Mouse (Mus musculus) forebrain, embryonic 14.5 days (tissue): ENCODE measurements around the gene Olfr874. TPM values are rescaled to one million over a fixed set of nuclear protein-coding genes. Genes with fewer than 3 reads are reported as not detected.
"Not testable (repeated sequence)": the region's sequence is repeated elsewhere in the genome, so short reads cannot be mapped to it uniquely, and the experiment has no call there.

Source experiments
- ATAC-seq: fragments of 200-750 bp; cut with Nextera tagmentation; 2 replicates; pipeline ENCODE4 v1.8.0; 2017; ENCODE audit warnings: mild to moderate bottlenecking, moderate library complexity
- DNase-seq: peaks from one replicate; pipeline ENCODE4 v3.0.0-alpha.2; 2015; ENCODE audit warnings: low spot score
- H3K27ac ChIP-seq: fragments of 300-500 bp; sonication (generic); 2 replicates; pipeline ENCODE4 v1.5.1; 2014; ENCODE audit warnings: low read depth, mild to moderate bottlenecking, control low read depth, low read length, moderate library complexity
- H3K27me3 ChIP-seq: fragments of 300-500 bp; sonication (generic); replicated peaks from 2 replicates; pipeline ENCODE4 v1.6.1; 2014; ENCODE audit warnings: low read length, control low read depth, mixed read lengths; ENCODE audit not compliant: control insufficient read depth, insufficient read depth
- H3K36me3 ChIP-seq: fragments of 300-500 bp; sonication (generic); 2 replicates; pipeline ENCODE4 v1.6.1; 2014; ENCODE audit warnings: low read length, control low read depth; ENCODE audit not compliant: control insufficient read depth, insufficient read depth
- H3K4me1 ChIP-seq: fragments of 300-500 bp; sonication (generic); 2 replicates; pipeline ENCODE4 v1.6.1; 2014; ENCODE audit warnings: antibody characterized with exemption, low read length, control low read depth; ENCODE audit not compliant: control insufficient read depth, insufficient read depth
- H3K4me2 ChIP-seq: fragments of 300-500 bp; sonication (generic); 2 replicates; pipeline ENCODE4 v1.6.1; 2014; ENCODE audit warnings: mild to moderate bottlenecking, control low read depth, low read length
- H3K4me3 ChIP-seq: fragments of 300-500 bp; sonication (generic); 2 replicates; pipeline ENCODE4 v1.5.1; 2014; ENCODE audit warnings: low read depth, low read length, control low read depth
- H3K9ac ChIP-seq: fragments of 300-500 bp; sonication (generic); 2 replicates; pipeline ENCODE4 v1.6.1; 2014; ENCODE audit warnings: mild to moderate bottlenecking, low read length, control low read depth, moderate library complexity
- H3K9me3 ChIP-seq: fragments of 300-500 bp; sonication (generic); replicated peaks from 2 replicates; pipeline ENCODE4 v1.6.1; 2016; ENCODE audit warnings: low read length, control low read depth, mixed read lengths; ENCODE audit not compliant: control insufficient read depth
- WGBS: fragments of 180-500 bp; shearing (Covaris S2); extraction: QIAGEN DNeasy Blood & Tissue Kit; methylation state at CpG from one replicate; pipeline ENCODE4 v1.1.7; 2014; 5-methylcytosine and 5-hydroxymethylcytosine counted together
- polyA plus RNA-seq: library from polyadenylated mRNA; unstranded; fragments of >200 nt; fragmentation: Nextera tagmentation; extraction: Ambion mirVana; gene quantifications from 2 replicates; pipeline ENCODE4 v1.2.1, GENCODE M21; 2014

Olfr874 gene
- polyA plus RNA-seq, 1 experiment from 2014 or later = not detected

DNA sequence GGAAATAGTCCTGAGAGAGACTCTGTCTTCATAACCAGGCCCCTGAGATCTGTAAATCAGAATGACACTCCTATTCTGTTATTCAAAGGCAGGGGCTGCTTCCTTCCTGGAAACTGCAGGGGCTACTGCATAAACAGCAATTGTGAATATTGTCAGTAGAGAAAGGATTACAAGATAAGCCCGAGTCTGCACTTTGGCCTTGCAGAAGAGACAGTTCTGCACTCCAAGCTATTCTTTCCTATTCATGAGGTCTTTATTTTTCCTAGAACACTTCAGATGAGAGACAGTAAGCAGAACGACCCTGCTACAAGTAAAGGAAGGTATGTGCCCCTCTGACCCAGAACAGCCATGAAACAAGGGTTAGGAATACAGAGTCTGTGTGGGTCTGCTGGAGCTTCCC is 26.9 kb downstream of the Olfr874 start, which contains the start of gene Olfr875:
Olfr875 (plus strand) TSS at position 99 of the 400 bp plus-strand sequence.
- Histone ChIP-seq H3K4me3 (no peak within 1 kb of the TSS), H3K4me2 (no peak within 1 kb of the TSS), H3K36me3 (no peaks in the 10 kb centered on the region), H3K9me3 (no peaks in the 10 kb centered on the region), H3K27me3 (no peaks in the 10 kb centered on the region), H3K27ac (no peak within 1 kb of the TSS), H3K4me1 (no peaks in the 10 kb centered on the region), H3K9ac (no peak within 1 kb of the TSS)
- WGBS = 59% methylated on average over 2 of the region's 2 CpGs
- no peak for DNase-seq
- ATAC-seq = no peak

GRCm38 (mm10) chr9:37782766-37783260 is 37.9 kb downstream of the Olfr874 start:
- peak overlapping the region; percentile 57 for H3K9ac ChIP-seq
- H3K27me3 ChIP-seq = no peaks in the 10 kb centered on the region
- peak overlapping the region; percentile 72 for H3K27ac ChIP-seq
- peaks cover 6% of the 10 kb centered on the region for H3K4me1 ChIP-seq
- H3K4me3 ChIP-seq = peak overlapping the region; percentile 14
- no peaks in the 10 kb centered on the region for H3K36me3 ChIP-seq
- ATAC-seq = peak; percentile 91
- WGBS = 3% methylated on average over 7 of the region's 7 CpGs
- peak; percentile 71 for DNase-seq
- H3K4me2 ChIP-seq = peak overlapping the region; percentile 46
- H3K9me3 ChIP-seq = no peaks in the 10 kb centered on the region

GRCm38 (mm10) chr9:37783394-37784387 is 38.8 kb downstream of the Olfr874 start:
- H3K4me1 ChIP-seq, H3K9me3 ChIP-seq, H3K4me3 ChIP-seq, H3K36me3 ChIP-seq, H3K27me3 ChIP-seq, H3K9ac ChIP-seq, H3K27ac ChIP-seq: not testable (repeated sequence)
- H3K4me2 ChIP-seq = peak overlapping the region; percentile 46
- ATAC-seq (peak; percentile 60), DNase-seq (peak; percentile 42)
- WGBS = 51% methylated on average over 11 of the region's 15 CpGs

DNA sequence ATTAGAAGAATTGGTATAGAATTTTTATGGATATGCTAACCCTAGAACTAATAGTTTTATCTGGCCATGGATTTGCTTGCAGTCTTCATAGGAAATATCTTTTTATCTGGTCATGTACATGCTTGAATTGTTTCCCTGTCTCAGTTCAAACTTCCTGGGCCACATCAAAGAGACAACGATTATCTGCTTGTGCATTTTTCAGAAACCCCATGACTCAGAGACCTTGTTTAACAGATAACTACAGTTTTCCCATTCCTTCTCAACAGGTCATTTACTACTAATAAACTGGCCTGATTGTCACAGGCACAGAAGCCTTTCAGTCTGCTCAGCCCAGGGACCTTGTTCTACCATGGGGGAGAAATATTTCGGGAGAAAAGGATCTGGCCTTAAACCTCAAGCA is 41.5 kb downstream of the Olfr874 start:
- Histone ChIP-seq H3K36me3 (no peaks in the 10 kb centered on the region), H3K4me1 (peaks cover 6% of the 10 kb centered on the region), H3K27ac (no peak overlapping the region), H3K27me3 (no peaks in the 10 kb centered on the region), H3K4me2 (no peak overlapping the region), H3K9ac (no peak overlapping the region), H3K9me3 (no peaks in the 10 kb centered on the region), H3K4me3 (no peak overlapping the region)
- DNase-seq (no peak), ATAC-seq (no peak)
- 73% methylated on average over 2 of the region's 2 CpGs for WGBS

Other genes starting within 250 kb of the Olfr874 start
- 32.9 and 44.0 TPM in 2 replicates for gene Esam, start 217.0 kb upstream of the Olfr874 start, polyA plus RNA-seq
- 0.82 TPM in 1 of 2 replicates, not detected in the other for gene Vsig2, start 205.9 kb upstream of the Olfr874 start, polyA plus RNA-seq
- 7.4 and 14.8 TPM in 2 replicates for gene Nrgn, start 192.2 kb upstream of the Olfr874 start, polyA plus RNA-seq
- 8.5 and 10.5 TPM in 2 replicates for gene Siae, start 189.4 kb upstream of the Olfr874 start, polyA plus RNA-seq
- gene Spa17, start 131.4 kb upstream of the Olfr874 start, polyA plus RNA-seq = 11.0 and 12.6 TPM in 2 replicates
- gene Tbrg1, start 87.8 kb upstream of the Olfr874 start, polyA plus RNA-seq = 97.4 and 98.2 TPM in 2 replicates
- not detected in 2 replicates for gene Panx3, start 75.9 kb upstream of the Olfr874 start, polyA plus RNA-seq
- gene Olfr160, start 28.9 kb upstream of the Olfr874 start, polyA plus RNA-seq = not detected in 2 replicates
- not detected in 2 replicates for gene Olfr875, start 26.8 kb downstream of the Olfr874 start, polyA plus RNA-seq
- not detected in 2 replicates for gene Olfr876, start 57.9 kb downstream of the Olfr874 start, polyA plus RNA-seq
- gene Olfr877, start 109.2 kb downstream of the Olfr874 start, polyA plus RNA-seq = not detected in 2 replicates
- not detected in 2 replicates for gene Olfr145, start 151.6 kb downstream of the Olfr874 start, polyA plus RNA-seq
- gene Olfr878, start 172.7 kb downstream of the Olfr874 start, polyA plus RNA-seq = not detected in 2 replicates
- gene Olfr881, start 246.7 kb downstream of the Olfr874 start, polyA plus RNA-seq = not detected in 2 replicates